Mouse (Mus musculus) kidney, postnatal 25 days (tissue): ENCODE measurements around the gene Magea1.
"Not testable (repeated sequence)": the region's sequence is repeated elsewhere in the genome, so short reads cannot be mapped to it uniquely, and the experiment has no call there.

ENCODE experiments used
- DNase-seq, 2 experiments: peaks; one replicate each; pipeline ENCODE4 v3.0.0; 2021; ENCODE audit warnings: mixed read lengths in 2 of 2

Gene Magea1

GRCm38 (mm10) chrX:155089693-155090092, at the start of gene Magea1:
TSS of gene Magea1 (minus strand) at chrX:155089793.
- not testable (repeated sequence) for DNase-seq

GRCm38 (mm10) chrX:155128312-155128711, 38.7 kb upstream of the Magea1 start, which contains the start of gene Cldn34b2:
TSS of gene Cldn34b2 (minus strand) at chrX:155128412.
- DNase-seq: not testable (repeated sequence)

- peak in 1 of 2 experiments; percentile 17 for DNase-seq
These were observed 8.4 kb upstream of the Magea1 start for GRCm38 (mm10) chrX:155098024-155098423.

- DNase-seq: not testable (repeated sequence)
These were observed 4.0 kb upstream of the Magea1 start, which contains the start of gene Magea2 for GRCm38 (mm10) chrX:155093566-155093965. TSS of gene Magea2 (minus strand) at chrX:155093666.

GRCm38 (mm10) chrX:155063045-155063444, 26.5 kb downstream of the Magea1 start, which contains the start of gene Magea5:
TSS of gene Magea5 (minus strand) at chrX:155063145.
- not testable (repeated sequence) for DNase-seq
